Mouse (Mus musculus) heart, embryonic 12.5 days (tissue): Measurements from ENCODE around the gene Slitrk1. TPM values are rescaled to one million over a fixed set of nuclear protein-coding genes. Genes with fewer than 3 reads are reported as not detected.

Source experiments
- ATAC-seq: fragments of 200-750 bp; cut with Nextera tagmentation; 2 replicates; pipeline ENCODE4 v1.8.0; 2017; ENCODE audit warnings: moderate TSS enrichment, moderate library complexity; ENCODE audit not compliant: insufficient number of reproducible peaks, low FRiP score
- H3K27ac ChIP-seq: fragments of 300-500 bp; sonication (generic); 2 replicates; pipeline ENCODE4 v1.5.1; 2016; ENCODE audit warnings: mild to moderate bottlenecking, moderate library complexity; ENCODE audit not compliant: poor library complexity, severe bottlenecking
- H3K27me3 ChIP-seq: fragments of 300-500 bp; sonication (generic); replicated peaks from 2 replicates; pipeline ENCODE4 v1.6.1; 2016; ENCODE audit warnings: mild to moderate bottlenecking, moderate library complexity
- H3K36me3 ChIP-seq: fragments of 300-500 bp; sonication (generic); 2 replicates; pipeline ENCODE4 v1.6.1; 2016; ENCODE audit warnings: mild to moderate bottlenecking, moderate library complexity
- H3K4me1 ChIP-seq: fragments of 300-500 bp; sonication (generic); replicated peaks from 2 replicates; pipeline ENCODE4 v1.6.1; 2016; ENCODE audit warnings: mild to moderate bottlenecking
- H3K4me2 ChIP-seq: fragments of 300-500 bp; sonication (generic); 2 replicates; pipeline ENCODE4 v1.6.1; 2016; ENCODE audit warnings: mild to moderate bottlenecking, moderate library complexity
- H3K4me3 ChIP-seq: fragments of 300-500 bp; sonication (generic); 2 replicates; pipeline ENCODE4 v1.5.1; 2016; ENCODE audit warnings: mild to moderate bottlenecking
- H3K9ac ChIP-seq: fragments of 300-500 bp; sonication (generic); 2 replicates; pipeline ENCODE4 v1.6.1; 2016; ENCODE audit warnings: mild to moderate bottlenecking, moderate library complexity
- H3K9me3 ChIP-seq: fragments of 300-500 bp; sonication (generic); replicated peaks from 2 replicates; pipeline ENCODE4 v1.6.1; 2016; ENCODE audit warnings: mild to moderate bottlenecking, moderate library complexity
- WGBS: fragments of 180-500 bp; shearing (Covaris S2); methylation state at CpG from one replicate; pipeline ENCODE4 v1.1.7; 2016; 5-methylcytosine and 5-hydroxymethylcytosine counted together
- polyA plus RNA-seq: library from polyadenylated mRNA; unstranded; fragments of >200 nt; fragmentation: Nextera tagmentation; extraction: Ambion mirVana; gene quantifications from 2 replicates; pipeline ENCODE4 v1.2.1, GENCODE M21; 2016

Gene Slitrk1
- 0.13 and 0.15 TPM in 2 replicates for polyA plus RNA-seq

- peaks cover 41% of the 10 kb centered on the region for H3K27me3 ChIP-seq
- peaks cover 30% of the 10 kb centered on the region for H3K4me1 ChIP-seq
- no peaks in the 10 kb centered on the region for H3K9me3 ChIP-seq
- no peak within 1 kb of the TSS for H3K27ac ChIP-seq
- WGBS, result under 1% methylated on average over 24 of the region's 25 CpGs
- H3K9ac ChIP-seq, result no peak within 1 kb of the TSS
- H3K4me2 ChIP-seq, result peak within 1 kb of the TSS; percentile 77
- H3K36me3 ChIP-seq, result no peaks in the 10 kb centered on the region
- peak; percentile 51 for ATAC-seq
- H3K4me3 ChIP-seq, result peak within 1 kb of the TSS; percentile 47
Observed at GRCm38 (mm10) chr14:108913714-108914263, at the start of gene Slitrk1. Gene Slitrk1 (minus strand): TSS chr14:108914158.

GRCm38 (mm10) chr14:108935777-108936176 lies 21.8 kb upstream of the Slitrk1 start:
- ATAC-seq, result no peak
- H3K4me2 ChIP-seq, result no peak overlapping the region
- 49% methylated on average over 1 of the region's 1 CpGs for WGBS

GRCm38 (mm10) chr14:108914336-108914735 lies 378 bp upstream of the Slitrk1 start:
- Histone ChIP-seq H3K4me3 (peak overlapping the region; percentile 47), H3K9me3 (no peaks in the 10 kb centered on the region), H3K4me2 (peak overlapping the region; percentile 77), H3K9ac (no peak overlapping the region), H3K27me3 (peaks cover 41% of the 10 kb centered on the region), H3K27ac (no peak overlapping the region), H3K36me3 (no peaks in the 10 kb centered on the region), H3K4me1 (peaks cover 30% of the 10 kb centered on the region)
- ATAC-seq, result no peak
- WGBS, result 18% methylated on average over 16 of the region's 16 CpGs

More at GRCm38 (mm10) chr14:108935777-108936176, 21.8 kb upstream of the Slitrk1 start:
- no peaks in the 10 kb centered on the region for H3K27me3 ChIP-seq
- no peak overlapping the region for H3K27ac ChIP-seq
- no peak overlapping the region for H3K4me3 ChIP-seq
- H3K9ac ChIP-seq, result no peak overlapping the region
- H3K9me3 ChIP-seq, result no peaks in the 10 kb centered on the region
- H3K36me3 ChIP-seq, result no peaks in the 10 kb centered on the region
- H3K4me1 ChIP-seq, result no peaks in the 10 kb centered on the region

GRCm38 (mm10) chr14:108912876-108913490 lies 975 bp downstream of the Slitrk1 start:
- H3K27me3 ChIP-seq, result peaks cover 41% of the 10 kb centered on the region
- ATAC-seq, result no peak
- 3% methylated on average over 21 of the region's 21 CpGs for WGBS

GRCm38 (mm10) chr14:108912021-108912875 lies 1.7 kb downstream of the Slitrk1 start:
- H3K4me2 ChIP-seq, result peak overlapping the region; percentile 77
- ATAC-seq, result no peak
- no peaks in the 10 kb centered on the region for H3K9me3 ChIP-seq
- peaks cover 41% of the 10 kb centered on the region for H3K27me3 ChIP-seq
- 4% methylated on average over 24 of the region's 24 CpGs for WGBS
- peak overlapping the region; percentile 47 for H3K4me3 ChIP-seq
- H3K9ac ChIP-seq, result no peak overlapping the region
- peaks cover 30% of the 10 kb centered on the region for H3K4me1 ChIP-seq
- H3K36me3 ChIP-seq, result no peaks in the 10 kb centered on the region
- H3K27ac ChIP-seq, result no peak overlapping the region

More at GRCm38 (mm10) chr14:108912876-108913490, 975 bp downstream of the Slitrk1 start:
- Histone ChIP-seq H3K36me3 (no peaks in the 10 kb centered on the region), H3K9me3 (no peaks in the 10 kb centered on the region), H3K4me1 (peaks cover 30% of the 10 kb centered on the region), H3K4me3 (peak overlapping the region; percentile 47), H3K9ac (no peak overlapping the region), H3K27ac (no peak overlapping the region), H3K4me2 (peak overlapping the region; percentile 77)

- H3K4me2 ChIP-seq, result peak overlapping the region; percentile 77
- H3K27ac ChIP-seq, result no peak overlapping the region
- no peak overlapping the region for H3K9ac ChIP-seq
- peak overlapping the region; percentile 42 for H3K4me3 ChIP-seq
- WGBS, result 3% methylated on average over 24 of the region's 24 CpGs
- no peaks in the 10 kb centered on the region for H3K9me3 ChIP-seq
- ATAC-seq, result no peak
- peaks cover 30% of the 10 kb centered on the region for H3K4me1 ChIP-seq
- peaks cover 41% of the 10 kb centered on the region for H3K27me3 ChIP-seq
- no peaks in the 10 kb centered on the region for H3K36me3 ChIP-seq
Observed at GRCm38 (mm10) chr14:108911138-108911841, 2.7 kb downstream of the Slitrk1 start.

GRCm38 (mm10) chr14:108910449-108911137 lies 3.4 kb downstream of the Slitrk1 start:
- H3K4me3 ChIP-seq, result peak overlapping the region; percentile 42
- peak overlapping the region; percentile 77 for H3K4me2 ChIP-seq
- H3K36me3 ChIP-seq, result no peaks in the 10 kb centered on the region
- H3K9me3 ChIP-seq, result no peaks in the 10 kb centered on the region
- peaks cover 30% of the 10 kb centered on the region for H3K4me1 ChIP-seq
- no peak overlapping the region for H3K9ac ChIP-seq
- H3K27me3 ChIP-seq, result peaks cover 41% of the 10 kb centered on the region
- ATAC-seq, result no peak
- no peak overlapping the region for H3K27ac ChIP-seq
- WGBS, result 5% methylated on average over 19 of the region's 19 CpGs

GRCm38 (mm10) chr14:108909336-108909953 lies 4.5 kb downstream of the Slitrk1 start:
- H3K4me1 ChIP-seq, result peaks cover 30% of the 10 kb centered on the region
- H3K27ac ChIP-seq, result no peak overlapping the region
- no peaks in the 10 kb centered on the region for H3K36me3 ChIP-seq
- no peak for ATAC-seq
- no peak overlapping the region for H3K4me3 ChIP-seq
- H3K4me2 ChIP-seq, result no peak overlapping the region
- H3K27me3 ChIP-seq, result peaks cover 38% of the 10 kb centered on the region
- H3K9ac ChIP-seq, result no peak overlapping the region
- H3K9me3 ChIP-seq, result no peaks in the 10 kb centered on the region
- 34% methylated on average over 6 of the region's 6 CpGs for WGBS

GRCm38 (mm10) chr14:108898601-108899000 lies 15.4 kb downstream of the Slitrk1 start:
- no peak overlapping the region for H3K4me2 ChIP-seq
- H3K9ac ChIP-seq, result no peak overlapping the region
- H3K27ac ChIP-seq, result no peak overlapping the region
- H3K36me3 ChIP-seq, result no peaks in the 10 kb centered on the region
- H3K4me1 ChIP-seq, result no peaks in the 10 kb centered on the region
- ATAC-seq, result no peak
- no peaks in the 10 kb centered on the region for H3K9me3 ChIP-seq
- 71% methylated on average over 7 of the region's 7 CpGs for WGBS
- H3K4me3 ChIP-seq, result no peak overlapping the region
- H3K27me3 ChIP-seq, result no peaks in the 10 kb centered on the region

GRCm38 (mm10) chr14:108895456-108895855 lies 18.5 kb downstream of the Slitrk1 start:
- Histone ChIP-seq H3K36me3 (no peaks in the 10 kb centered on the region), H3K4me2 (no peak overlapping the region), H3K4me1 (no peaks in the 10 kb centered on the region), H3K27me3 (no peaks in the 10 kb centered on the region), H3K27ac (no peak overlapping the region), H3K9ac (no peak overlapping the region), H3K4me3 (no peak overlapping the region), H3K9me3 (no peaks in the 10 kb centered on the region)
- ATAC-seq, result no peak
- 54% methylated on average over 2 of the region's 2 CpGs for WGBS
